Mouse (Mus musculus) forebrain, embryonic 14.5 days (tissue): Measurements from ENCODE around the gene Pla2g6. TPM values are rescaled to one million over a fixed set of nuclear protein-coding genes. Genes with fewer than 3 reads are reported as not detected.

Source experiments
- microRNA counts: library from miRNA; unstranded; fragments of <30 nt; microRNA quantifications from one replicate; lab custom pipeline; 2016
- microRNA-seq: library from miRNA; unstranded; fragments of <30 nt; microRNA quantifications from one replicate; pipeline ENCODE4, GENCODE M21; 2016
- polyA plus RNA-seq: library from polyadenylated mRNA; unstranded; fragments of >200 nt; fragmentation: Nextera tagmentation; extraction: Ambion mirVana; gene quantifications from 2 replicates; pipeline ENCODE4 v1.2.1, GENCODE M21; 2014

The Pla2g6 gene
- polyA plus RNA-seq, 1 experiment from 2014 or later, result 14.0 TPM

MicroRNA genes within 50 kb of the gene (microRNA counts, 519-probe panel; counts per million panel counts)
- microRNA mmu-miR-1943 (lab: Ali Mortazavi, UCI), result not detected

Small RNAs within 50 kb of the gene (microRNA-seq; reads per million reads assigned to microRNA genes)
- 1.1 reads per million for gene Mir1943

Other genes with a start within 250 kb of the Pla2g6 start
- 5.7 and 6.3 TPM in 2 replicates for gene Micall1, start 219.5 kb downstream of the Pla2g6 start, polyA plus RNA-seq
- gene Polr2f, start 187.4 kb downstream of the Pla2g6 start, polyA plus RNA-seq, result 319 and 356 TPM in 2 replicates
- gene 1700088E04Rik, start 187.1 kb downstream of the Pla2g6 start, polyA plus RNA-seq, result 14.8 and 17.1 TPM in 2 replicates
- gene Sox10, start 163.2 kb downstream of the Pla2g6 start, polyA plus RNA-seq, result 0.89 and 1.9 TPM in 2 replicates
- gene Pick1, start 99.2 kb downstream of the Pla2g6 start, polyA plus RNA-seq, result 36.9 and 45.3 TPM in 2 replicates
- gene Gm49486, start 99.0 kb downstream of the Pla2g6 start, polyA plus RNA-seq, result 0.69 and 0.98 TPM in 2 replicates
- 0.60 and 0.83 TPM in 2 replicates for gene Slc16a8, start 73.6 kb downstream of the Pla2g6 start, polyA plus RNA-seq
- gene Baiap2l2, start 42.9 kb downstream of the Pla2g6 start, polyA plus RNA-seq, result 1.4 and 2.6 TPM in 2 replicates
- 0.72 and 1.6 TPM in 2 replicates for gene Maff, start 18.2 kb upstream of the Pla2g6 start, polyA plus RNA-seq
- 20.3 and 30.6 TPM in 2 replicates for gene Tmem184b, start 75.2 kb upstream of the Pla2g6 start, polyA plus RNA-seq
- gene Csnk1e, start 127.2 kb upstream of the Pla2g6 start, polyA plus RNA-seq, result 114 and 158 TPM in 2 replicates
- gene Kcnj4, start 176.9 kb upstream of the Pla2g6 start, polyA plus RNA-seq, result 0.18 TPM in 1 of 2 replicates, not detected in the other
- gene Kdelr3, start 188.0 kb upstream of the Pla2g6 start, polyA plus RNA-seq, result 6.8 and 8.4 TPM in 2 replicates
- 88.7 and 97.1 TPM in 2 replicates for gene Ddx17, start 218.4 kb upstream of the Pla2g6 start, polyA plus RNA-seq